Mouse (Mus musculus): ENCODE results near the gene Tjap1. TPM values are rescaled to one million over a fixed set of nuclear protein-coding genes. Genes with fewer than 3 reads are reported as not detected.

The Tjap1 gene
- total and polyA plus RNA-seq, 2 experiments = 2.5 to 13.2 TPM

DNA sequence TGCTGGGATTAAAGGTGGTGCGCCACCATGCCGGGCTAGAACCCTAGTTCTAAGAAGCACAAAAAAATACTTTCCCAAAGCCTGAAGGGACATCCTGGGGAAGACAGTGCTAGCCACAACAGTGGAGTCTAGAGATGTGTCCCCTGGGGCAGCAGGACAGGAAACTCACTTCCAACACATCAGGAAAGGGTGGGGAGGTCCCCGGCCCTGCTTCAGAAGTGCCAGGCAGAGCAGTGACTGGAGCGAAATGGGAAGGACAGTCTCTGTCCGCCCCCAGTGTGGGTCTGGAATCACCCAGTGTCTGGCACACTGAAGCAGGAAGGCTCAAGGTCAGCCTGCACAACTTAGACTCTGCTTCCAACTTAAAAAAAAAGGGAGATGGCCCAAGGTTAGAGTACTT is 10.2 kb downstream of the Tjap1 start:
- no peak overlapping the region for H3K4me3 ChIP-seq (ENCODE audit: insufficient read depth, low read depth, low read length)
- H3K4me1 ChIP-seq (ENCODE audit: control insufficient read depth, insufficient read depth, low read length) = no peaks in the 10 kb centered on the region
- WGBS = 82% methylated on average over 5 of the region's 5 CpGs
- H3K27ac ChIP-seq (replicated peaks; ENCODE audit: insufficient read depth, low read depth, low read length) = no peak overlapping the region
- TF ChIP-seq POLR2A (IDR thresholded peaks at IDR 0.05; ENCODE audit: extremely low read depth, insufficient read depth, low read length) = no peak
- TF ChIP-seq CTCF (IDR thresholded peaks at IDR 0.05; ENCODE audit: low read depth, low read length) = no peak
- DNase-seq (ENCODE audit: extremely low read depth, low read depth, low spot score) = no peak
- H3K36me3 ChIP-seq (ENCODE audit: control insufficient read depth, insufficient read depth, low read length) = peaks cover 4% of the 10 kb centered on the region; the same call in 1 of the 2 replicates
- peaks cover 8% of the 10 kb centered on the region; the same call in 1 of the 2 replicates for H3K79me2 ChIP-seq (ENCODE audit: control insufficient read depth, insufficient read depth, low read length)
- H3K9ac ChIP-seq (ENCODE audit: low read depth, low read length) = no peak overlapping the region
- H3K27me3 ChIP-seq (ENCODE audit: control insufficient read depth, insufficient read depth, low read length) = no peaks in the 10 kb centered on the region

DNA sequence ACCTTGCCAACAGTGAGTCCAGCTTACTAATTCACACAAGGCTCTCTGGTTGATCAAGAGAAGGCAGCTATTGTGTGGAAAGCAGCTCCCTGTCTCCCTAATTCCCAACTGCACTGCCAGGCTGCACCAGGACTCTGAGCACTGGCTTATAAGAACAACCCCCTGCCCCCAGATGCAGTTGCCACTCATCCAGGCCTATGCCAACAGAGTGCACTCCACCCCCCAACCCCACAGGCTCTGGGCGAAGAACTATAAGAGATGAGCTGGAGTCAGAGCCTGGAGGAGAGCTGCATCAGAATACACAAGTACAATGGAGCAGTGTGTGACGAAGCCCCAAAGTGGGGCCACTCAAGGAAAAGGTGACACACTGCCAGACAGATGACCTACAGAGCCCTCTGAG is 10.8 kb downstream of the Tjap1 start:
- Histone ChIP-seq H3K9ac (ENCODE audit: low read depth, low read length) (no peak overlapping the region), H3K4me3 (ENCODE audit: insufficient read depth, low read depth, low read length) (no peak overlapping the region), H3K27me3 (ENCODE audit: control insufficient read depth, insufficient read depth, low read length) (no peaks in the 10 kb centered on the region), H3K79me2 (ENCODE audit: control insufficient read depth, insufficient read depth, low read length) (peaks cover 8% of the 10 kb centered on the region; the same call in 1 of the 2 replicates), H3K4me1 (ENCODE audit: control insufficient read depth, insufficient read depth, low read length) (no peaks in the 10 kb centered on the region), H3K36me3 (ENCODE audit: control insufficient read depth, insufficient read depth, low read length) (peaks cover 4% of the 10 kb centered on the region; the same call in 1 of the 2 replicates), H3K27ac (replicated peaks; ENCODE audit: insufficient read depth, low read depth, low read length) (no peak overlapping the region)
- no peak for DNase-seq (ENCODE audit: extremely low read depth, low read depth, low spot score)
- TF ChIP-seq CTCF (IDR thresholded peaks at IDR 0.05; ENCODE audit: low read depth, low read length) = no peak
- no peak for TF ChIP-seq POLR2A (IDR thresholded peaks at IDR 0.05; ENCODE audit: extremely low read depth, insufficient read depth, low read length)
- 100% methylated on average over 2 of the region's 2 CpGs for WGBS

DNA sequence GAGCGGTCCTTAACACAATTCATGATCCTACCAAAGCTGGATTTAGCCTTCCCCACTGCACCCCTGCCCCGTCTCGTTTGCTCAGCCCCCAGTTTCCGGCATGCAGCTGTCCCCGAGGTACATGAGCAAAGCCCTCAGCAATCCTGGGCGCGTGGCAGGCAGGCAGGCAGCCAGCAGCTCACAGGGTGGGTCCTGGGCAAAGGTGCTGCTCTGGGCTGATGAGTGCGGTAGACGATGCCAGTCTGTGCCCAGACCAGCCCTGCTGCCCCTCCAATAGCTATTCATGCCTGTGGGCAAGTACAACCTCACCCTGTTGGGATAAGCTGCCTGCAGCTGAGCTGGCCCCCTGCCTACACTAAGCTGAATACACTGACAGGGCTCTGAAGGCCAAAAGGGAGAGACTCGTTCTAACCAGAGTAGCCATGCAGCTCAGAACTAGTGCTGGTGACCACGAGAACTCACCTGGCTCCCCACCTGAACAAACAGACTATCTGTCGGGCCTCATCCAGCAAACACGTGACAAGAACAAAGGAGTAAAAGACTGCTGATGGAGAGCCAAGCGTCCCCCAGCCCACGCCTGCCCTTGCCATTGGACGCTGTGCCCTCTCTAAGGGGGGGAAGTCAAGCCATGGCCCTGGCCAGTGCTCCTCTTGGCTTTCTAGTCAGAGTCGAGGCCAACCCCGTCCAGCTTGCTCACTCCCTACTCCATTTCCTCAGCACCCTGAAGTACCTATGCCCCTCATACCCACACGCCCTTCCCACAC is 12.9 kb downstream of the Tjap1 start:
- peaks cover 4% of the 10 kb centered on the region; the same call in 1 of the 2 replicates for H3K36me3 ChIP-seq (ENCODE audit: control insufficient read depth, insufficient read depth, low read length)
- H3K27ac ChIP-seq (replicated peaks; ENCODE audit: insufficient read depth, low read depth, low read length) = no peak overlapping the region
- no peaks in the 10 kb centered on the region for H3K27me3 ChIP-seq (ENCODE audit: control insufficient read depth, insufficient read depth, low read length)
- WGBS = 85% methylated on average over 19 of the region's 19 CpGs
- 0 out of 2 replicates have a peak, but pooled peaks cover 4% of the 10 kb centered on the region for H3K79me2 ChIP-seq (ENCODE audit: control insufficient read depth, insufficient read depth, low read length)
- H3K4me1 ChIP-seq (ENCODE audit: control insufficient read depth, insufficient read depth, low read length) = peaks cover 9% of the 10 kb centered on the region
- TF ChIP-seq POLR2A (IDR thresholded peaks at IDR 0.05; ENCODE audit: extremely low read depth, insufficient read depth, low read length) (no peak), CTCF (IDR thresholded peaks at IDR 0.05; ENCODE audit: low read depth, low read length) (no peak)
- no peak for DNase-seq (ENCODE audit: extremely low read depth, low read depth, low spot score)
- no peak overlapping the region for H3K9ac ChIP-seq (ENCODE audit: low read depth, low read length)
- H3K4me3 ChIP-seq (ENCODE audit: insufficient read depth, low read depth, low read length) = no peak overlapping the region

DNA sequence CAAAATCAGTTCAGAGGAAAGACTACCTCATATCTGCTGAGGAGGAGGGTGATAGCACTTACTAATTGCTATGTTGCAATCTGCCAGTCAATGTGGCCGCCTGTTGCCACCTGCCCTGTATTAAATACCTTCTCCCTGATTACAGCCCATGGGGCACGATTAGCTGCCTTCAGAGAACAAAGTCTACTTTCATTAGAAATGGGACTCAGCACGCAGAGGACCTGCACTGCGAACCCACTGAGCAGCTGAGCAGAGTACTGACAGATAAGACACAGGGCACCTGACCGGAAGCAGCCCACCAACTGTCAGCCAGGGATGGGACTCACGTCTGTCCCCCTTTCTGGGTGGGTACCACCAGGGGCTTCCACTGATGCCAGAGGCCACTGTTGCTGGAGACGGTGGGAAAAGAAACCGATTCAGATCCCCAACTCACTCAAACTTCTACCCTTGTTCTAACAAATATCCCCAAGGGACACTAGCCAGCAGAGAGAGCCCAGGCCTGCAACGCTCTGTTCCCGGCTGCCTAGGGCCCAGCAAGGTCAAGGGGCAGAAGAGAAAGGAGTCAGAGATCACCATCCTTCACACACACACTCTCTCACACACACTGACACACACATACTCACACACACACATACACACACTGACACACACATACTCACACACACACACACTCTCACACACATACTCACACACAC is 14.7 kb downstream of the Tjap1 start:
- 64% methylated on average over 10 of the region's 10 CpGs for WGBS
- Histone ChIP-seq H3K27ac (replicated peaks; ENCODE audit: insufficient read depth, low read depth, low read length) (no peak overlapping the region), H3K4me3 (ENCODE audit: insufficient read depth, low read depth, low read length) (no peak overlapping the region)

DNA sequence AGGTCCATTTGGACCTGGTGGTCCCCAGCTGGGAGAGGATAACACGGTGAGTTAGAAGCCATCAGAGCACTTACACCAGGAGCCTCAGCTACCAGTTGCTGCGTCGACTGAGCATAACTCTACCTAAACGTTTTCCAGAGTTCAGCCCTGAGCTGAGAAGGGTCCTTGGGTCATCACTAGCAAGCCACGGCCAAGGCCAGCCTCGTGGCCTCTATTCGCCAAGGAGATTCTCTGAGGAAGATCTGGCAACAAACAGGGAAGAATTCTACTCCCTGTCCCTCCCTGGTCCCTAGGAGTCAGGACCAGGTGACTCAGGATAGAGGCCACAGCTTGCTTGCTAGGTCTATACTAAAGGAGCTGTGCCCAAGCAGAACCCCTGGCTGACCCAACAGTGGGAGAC is 15.3 kb downstream of the Tjap1 start:
- H3K9ac ChIP-seq (ENCODE audit: low read depth, low read length) = no peak overlapping the region
- H3K79me2 ChIP-seq (ENCODE audit: control insufficient read depth, insufficient read depth, low read length) = no peaks in the 10 kb centered on the region
- no peak overlapping the region for H3K4me3 ChIP-seq (ENCODE audit: insufficient read depth, low read depth, low read length)
- H3K27me3 ChIP-seq (ENCODE audit: control insufficient read depth, insufficient read depth, low read length) = no peaks in the 10 kb centered on the region
- TF ChIP-seq POLR2A (IDR thresholded peaks at IDR 0.05; ENCODE audit: extremely low read depth, insufficient read depth, low read length) (no peak), CTCF (IDR thresholded peaks at IDR 0.05; ENCODE audit: low read depth, low read length) (no peak)
- DNase-seq (ENCODE audit: extremely low read depth, low read depth, low spot score) = no peak
- H3K27ac ChIP-seq (replicated peaks; ENCODE audit: insufficient read depth, low read depth, low read length) = no peak overlapping the region
- peaks cover 4% of the 10 kb centered on the region; the same call in 1 of the 2 replicates for H3K36me3 ChIP-seq (ENCODE audit: control insufficient read depth, insufficient read depth, low read length)
- 90% methylated on average over 7 of the region's 7 CpGs for WGBS
- H3K4me1 ChIP-seq (ENCODE audit: control insufficient read depth, insufficient read depth, low read length) = peaks cover 12% of the 10 kb centered on the region

More for the DNA sequence above, 14.7 kb downstream of the Tjap1 start:
- peaks cover 12% of the 10 kb centered on the region for H3K4me1 ChIP-seq (ENCODE audit: control insufficient read depth, insufficient read depth, low read length)
- no peaks in the 10 kb centered on the region for H3K27me3 ChIP-seq (ENCODE audit: control insufficient read depth, insufficient read depth, low read length)
- no peak for DNase-seq (ENCODE audit: extremely low read depth, low read depth, low spot score)
- H3K36me3 ChIP-seq (ENCODE audit: control insufficient read depth, insufficient read depth, low read length) = peaks cover 4% of the 10 kb centered on the region; the same call in 1 of the 2 replicates
- H3K9ac ChIP-seq (ENCODE audit: low read depth, low read length) = no peak overlapping the region
- no peak for TF ChIP-seq POLR2A (IDR thresholded peaks at IDR 0.05; ENCODE audit: extremely low read depth, insufficient read depth, low read length)
- TF ChIP-seq CTCF (IDR thresholded peaks at IDR 0.05; ENCODE audit: low read depth, low read length) = no peak
- H3K79me2 ChIP-seq (ENCODE audit: control insufficient read depth, insufficient read depth, low read length) = no peaks in the 10 kb centered on the region
